Mouse (Mus musculus): ENCODE data around the gene Ctf2. TPM values are rescaled to one million over a fixed set of nuclear protein-coding genes. Genes with fewer than 3 reads are reported as not detected.

The Ctf2 gene
- polyA plus RNA-seq, 1 experiment from 2014 or later, result 0.30 TPM

- Histone ChIP-seq H3K9ac (ENCODE audit: low read length) (no peak overlapping the region), H3K27me3 (replicated peaks; ENCODE audit: control insufficient read depth, insufficient read depth, low read length) (no peaks in the 10 kb centered on the region), H3K36me3 (ENCODE audit: control insufficient read depth, insufficient read depth, low read length) (peaks cover 57% of the 10 kb centered on the region), H3K4me1 (replicated peaks; ENCODE audit: control insufficient read depth, insufficient read depth, low read length) (peaks cover 10% of the 10 kb centered on the region), H3K27ac (ENCODE audit: low read depth) (no peak overlapping the region), H3K4me2 (ENCODE audit: low read length) (no peak overlapping the region), H3K4me3 (ENCODE audit: low read depth, low read length) (no peak overlapping the region), H3K9me3 (ENCODE audit: control insufficient read depth, low read length) (no peaks in the 10 kb centered on the region)
- WGBS, result 77% methylated on average over 17 of the region's 17 CpGs
- DNase-seq (ENCODE audit: low spot score) (no peak), ATAC-seq (replicated peaks; ENCODE audit: low FRiP score, low TSS enrichment, low read depth) (no peak)
Observed at GRCm38 (mm10) chr7:127766851-127767609, 35.1 kb upstream of the Ctf2 start.

GRCm38 (mm10) chr7:127765756-127766155 lies 33.8 kb upstream of the Ctf2 start:
- peaks cover 57% of the 10 kb centered on the region for H3K36me3 ChIP-seq (ENCODE audit: control insufficient read depth, insufficient read depth, low read length)
- WGBS, result 91% methylated on average over 2 of the region's 2 CpGs
- H3K27ac ChIP-seq (ENCODE audit: low read depth), result no peak overlapping the region

GRCm38 (mm10) chr7:127763642-127764041 lies 31.7 kb upstream of the Ctf2 start:
- no peak overlapping the region for H3K27ac ChIP-seq (ENCODE audit: low read depth)
- WGBS, result 96% methylated on average over 4 of the region's 4 CpGs
- no peaks in the 10 kb centered on the region for H3K27me3 ChIP-seq (replicated peaks; ENCODE audit: control insufficient read depth, insufficient read depth, low read length)
- H3K4me1 ChIP-seq (replicated peaks; ENCODE audit: control insufficient read depth, insufficient read depth, low read length), result no peaks in the 10 kb centered on the region; the same call in 1 of the 2 replicates
- no peak for DNase-seq (ENCODE audit: low spot score)
- ATAC-seq (replicated peaks; ENCODE audit: low FRiP score, low TSS enrichment, low read depth), result no peak
- no peak overlapping the region for H3K9ac ChIP-seq (ENCODE audit: low read length)
- H3K4me2 ChIP-seq (ENCODE audit: low read length), result no peak overlapping the region
- no peaks in the 10 kb centered on the region for H3K9me3 ChIP-seq (ENCODE audit: control insufficient read depth, low read length)
- H3K36me3 ChIP-seq (ENCODE audit: control insufficient read depth, insufficient read depth, low read length), result peaks cover 66% of the 10 kb centered on the region
- H3K4me3 ChIP-seq (ENCODE audit: low read depth, low read length), result no peak overlapping the region

More at GRCm38 (mm10) chr7:127765756-127766155, 33.8 kb upstream of the Ctf2 start:
- Histone ChIP-seq H3K27me3 (replicated peaks; ENCODE audit: control insufficient read depth, insufficient read depth, low read length) (no peaks in the 10 kb centered on the region), H3K9me3 (ENCODE audit: control insufficient read depth, low read length) (no peaks in the 10 kb centered on the region), H3K9ac (ENCODE audit: low read length) (no peak overlapping the region), H3K4me3 (ENCODE audit: low read depth, low read length) (no peak overlapping the region), H3K4me1 (replicated peaks; ENCODE audit: control insufficient read depth, insufficient read depth, low read length) (peaks cover 3% of the 10 kb centered on the region), H3K4me2 (ENCODE audit: low read length) (no peak overlapping the region)
- ATAC-seq (replicated peaks; ENCODE audit: low FRiP score, low TSS enrichment, low read depth) (no peak), DNase-seq (ENCODE audit: low spot score) (no peak)

GRCm38 (mm10) chr7:127761026-127761425 lies 29.1 kb upstream of the Ctf2 start:
- peak; percentile 84 for DNase-seq (ENCODE audit: low spot score)
- no peaks in the 10 kb centered on the region for H3K9me3 ChIP-seq (ENCODE audit: control insufficient read depth, low read length)
- ATAC-seq (replicated peaks; ENCODE audit: low FRiP score, low TSS enrichment, low read depth), result no peak
- no peaks in the 10 kb centered on the region for H3K27me3 ChIP-seq (replicated peaks; ENCODE audit: control insufficient read depth, insufficient read depth, low read length)
- no peak overlapping the region for H3K4me2 ChIP-seq (ENCODE audit: low read length)
- WGBS, result 28% methylated on average over 7 of the region's 7 CpGs
- H3K4me1 ChIP-seq (replicated peaks; ENCODE audit: control insufficient read depth, insufficient read depth, low read length), result no peaks in the 10 kb centered on the region; the same call in 1 of the 2 replicates
- no peak overlapping the region for H3K4me3 ChIP-seq (ENCODE audit: low read depth, low read length)
- H3K9ac ChIP-seq (ENCODE audit: low read length), result no peak overlapping the region
- H3K27ac ChIP-seq (ENCODE audit: low read depth), result no peak overlapping the region
- H3K36me3 ChIP-seq (ENCODE audit: control insufficient read depth, insufficient read depth, low read length), result peaks cover 69% of the 10 kb centered on the region

- no peak overlapping the region for H3K27ac ChIP-seq (ENCODE audit: low read depth)
- H3K36me3 ChIP-seq (ENCODE audit: control insufficient read depth, insufficient read depth, low read length), result peaks cover 69% of the 10 kb centered on the region
- 54% methylated on average over 3 of the region's 3 CpGs for WGBS
- H3K27me3 ChIP-seq (replicated peaks; ENCODE audit: control insufficient read depth, insufficient read depth, low read length), result no peaks in the 10 kb centered on the region
- DNase-seq (ENCODE audit: low spot score) (no peak), ATAC-seq (replicated peaks; ENCODE audit: low FRiP score, low TSS enrichment, low read depth) (no peak)
- no peak overlapping the region for H3K4me3 ChIP-seq (ENCODE audit: low read depth, low read length)
- no peak overlapping the region for H3K9ac ChIP-seq (ENCODE audit: low read length)
- no peaks in the 10 kb centered on the region for H3K9me3 ChIP-seq (ENCODE audit: control insufficient read depth, low read length)
- H3K4me1 ChIP-seq (replicated peaks; ENCODE audit: control insufficient read depth, insufficient read depth, low read length), result no peaks in the 10 kb centered on the region; the same call in 1 of the 2 replicates
- no peak overlapping the region for H3K4me2 ChIP-seq (ENCODE audit: low read length)
Observed at GRCm38 (mm10) chr7:127760478-127760877, 28.5 kb upstream of the Ctf2 start.

- DNase-seq (ENCODE audit: low spot score) (no peak), ATAC-seq (replicated peaks; ENCODE audit: low FRiP score, low TSS enrichment, low read depth) (no peak)
- Histone ChIP-seq H3K27ac (ENCODE audit: low read depth) (no peak overlapping the region), H3K9me3 (ENCODE audit: control insufficient read depth, low read length) (no peaks in the 10 kb centered on the region), H3K9ac (ENCODE audit: low read length) (no peak overlapping the region), H3K4me1 (replicated peaks; ENCODE audit: control insufficient read depth, insufficient read depth, low read length) (no peaks in the 10 kb centered on the region; the same call in 1 of the 2 replicates), H3K27me3 (replicated peaks; ENCODE audit: control insufficient read depth, insufficient read depth, low read length) (no peaks in the 10 kb centered on the region), H3K36me3 (ENCODE audit: control insufficient read depth, insufficient read depth, low read length) (peaks cover 69% of the 10 kb centered on the region), H3K4me3 (ENCODE audit: low read depth, low read length) (no peak overlapping the region), H3K4me2 (ENCODE audit: low read length) (no peak overlapping the region)
- WGBS, result 34% methylated on average over 6 of the region's 6 CpGs
Observed at GRCm38 (mm10) chr7:127759716-127760115, 27.8 kb upstream of the Ctf2 start.

GRCm38 (mm10) chr7:127753741-127754140 lies 21.8 kb upstream of the Ctf2 start:
- WGBS, result 83% methylated on average over 7 of the region's 7 CpGs

GRCm38 (mm10) chr7:127753158-127753557 lies 21.2 kb upstream of the Ctf2 start:
- no peak for DNase-seq (ENCODE audit: low spot score)
- WGBS, result 59% methylated on average over 5 of the region's 5 CpGs
- Histone ChIP-seq H3K4me3 (ENCODE audit: low read depth, low read length) (no peak overlapping the region), H3K9me3 (ENCODE audit: control insufficient read depth, low read length) (no peaks in the 10 kb centered on the region), H3K36me3 (ENCODE audit: control insufficient read depth, insufficient read depth, low read length) (peaks cover 99% of the 10 kb centered on the region), H3K9ac (ENCODE audit: low read length) (no peak overlapping the region), H3K27me3 (replicated peaks; ENCODE audit: control insufficient read depth, insufficient read depth, low read length) (no peaks in the 10 kb centered on the region), H3K4me1 (replicated peaks; ENCODE audit: control insufficient read depth, insufficient read depth, low read length) (no peaks in the 10 kb centered on the region), H3K27ac (ENCODE audit: low read depth) (no peak overlapping the region), H3K4me2 (ENCODE audit: low read length) (no peak overlapping the region)
- ATAC-seq (replicated peaks; ENCODE audit: low FRiP score, low TSS enrichment, low read depth), result no peak

More at GRCm38 (mm10) chr7:127753741-127754140, 21.8 kb upstream of the Ctf2 start:
- no peak overlapping the region for H3K4me2 ChIP-seq (ENCODE audit: low read length)
- no peak overlapping the region for H3K9ac ChIP-seq (ENCODE audit: low read length)
- H3K4me1 ChIP-seq (replicated peaks; ENCODE audit: control insufficient read depth, insufficient read depth, low read length), result no peaks in the 10 kb centered on the region
- DNase-seq (ENCODE audit: low spot score) (no peak), ATAC-seq (replicated peaks; ENCODE audit: low FRiP score, low TSS enrichment, low read depth) (no peak)
- H3K36me3 ChIP-seq (ENCODE audit: control insufficient read depth, insufficient read depth, low read length), result peaks cover 96% of the 10 kb centered on the region
- H3K27me3 ChIP-seq (replicated peaks; ENCODE audit: control insufficient read depth, insufficient read depth, low read length), result no peaks in the 10 kb centered on the region
- H3K4me3 ChIP-seq (ENCODE audit: low read depth, low read length), result no peak overlapping the region
- H3K27ac ChIP-seq (ENCODE audit: low read depth), result no peak overlapping the region
- no peaks in the 10 kb centered on the region for H3K9me3 ChIP-seq (ENCODE audit: control insufficient read depth, low read length)

- H3K4me2 ChIP-seq (ENCODE audit: low read length), result no peak overlapping the region
- no peaks in the 10 kb centered on the region for H3K27me3 ChIP-seq (replicated peaks; ENCODE audit: control insufficient read depth, insufficient read depth, low read length)
- no peak overlapping the region for H3K4me3 ChIP-seq (ENCODE audit: low read depth, low read length)
- no peak overlapping the region for H3K27ac ChIP-seq (ENCODE audit: low read depth)
- ATAC-seq (replicated peaks; ENCODE audit: low FRiP score, low TSS enrichment, low read depth) (no peak), DNase-seq (ENCODE audit: low spot score) (no peak)
- whole genome bisulfite sequencing, result 96% methylated on average over 27 of the region's 27 CpGs
- H3K36me3 ChIP-seq (ENCODE audit: control insufficient read depth, insufficient read depth, low read length), result peaks cover 88% of the 10 kb centered on the region
- H3K4me1 ChIP-seq (replicated peaks; ENCODE audit: control insufficient read depth, insufficient read depth, low read length), result 0 out of 2 replicates have a peak, but pooled peaks cover 6% of the 10 kb centered on the region
- H3K9me3 ChIP-seq (ENCODE audit: control insufficient read depth, low read length), result no peaks in the 10 kb centered on the region
- H3K9ac ChIP-seq (ENCODE audit: low read length), result no peak overlapping the region
Observed at GRCm38 (mm10) chr7:127752069-127752468, 20.1 kb upstream of the Ctf2 start.
